Mouse (Mus musculus): ENCODE results near the gene Cntnap1.
"Not testable (repeated sequence)": the region's sequence is repeated elsewhere in the genome, so short reads cannot be mapped to it uniquely, and the experiment has no call there.

The Cntnap1 gene

GRCm38 (mm10) chr11:101149178-101150105 lies 20.9 kb upstream of the Cntnap1 start:
- no peak for DNase-seq (ENCODE audit: low spot score)

GRCm38 (mm10) chr11:101151063-101151462 lies 19.3 kb upstream of the Cntnap1 start:
- DNase-seq (ENCODE audit: low spot score) = no peak

GRCm38 (mm10) chr11:101152825-101153224 lies 17.5 kb upstream of the Cntnap1 start:
- DNase-seq (ENCODE audit: low spot score) = no peak

GRCm38 (mm10) chr11:101154648-101155047 lies 15.7 kb upstream of the Cntnap1 start:
- DNase-seq (ENCODE audit: low spot score) = no peak

GRCm38 (mm10) chr11:101155151-101155550 lies 15.2 kb upstream of the Cntnap1 start:
- DNase-seq (ENCODE audit: low spot score) = no peak

- DNase-seq (ENCODE audit: low spot score) = peak; percentile 33
Observed at GRCm38 (mm10) chr11:101155728-101156371, 14.5 kb upstream of the Cntnap1 start, which contains the start of gene Tubg2. Gene Tubg2, plus strand, starts transcription at chr11:101155907.

- not testable (repeated sequence) for DNase-seq (ENCODE audit: low spot score)
Observed at GRCm38 (mm10) chr11:101160151-101160550, 10.2 kb upstream of the Cntnap1 start.

GRCm38 (mm10) chr11:101160981-101161505 lies 9.3 kb upstream of the Cntnap1 start:
- not testable (repeated sequence) for DNase-seq (ENCODE audit: low spot score)

- no peak for DNase-seq (ENCODE audit: low spot score)
Observed at GRCm38 (mm10) chr11:101161551-101161950, 8.8 kb upstream of the Cntnap1 start.

GRCm38 (mm10) chr11:101162301-101162700 lies 8.0 kb upstream of the Cntnap1 start:
- DNase-seq (ENCODE audit: low spot score) = no peak

GRCm38 (mm10) chr11:101162772-101163171 lies 7.6 kb upstream of the Cntnap1 start:
- no peak for DNase-seq (ENCODE audit: low spot score)

- DNase-seq (ENCODE audit: low spot score) = no peak
Observed at GRCm38 (mm10) chr11:101163476-101164350, 6.6 kb upstream of the Cntnap1 start.

GRCm38 (mm10) chr11:101164351-101164665 lies 6.0 kb upstream of the Cntnap1 start:
- no peak for DNase-seq (ENCODE audit: low spot score)

- DNase-seq (ENCODE audit: low spot score) = no peak
Observed at GRCm38 (mm10) chr11:101164677-101165580, 5.4 kb upstream of the Cntnap1 start.

GRCm38 (mm10) chr11:101166357-101166756 lies 4.0 kb upstream of the Cntnap1 start:
- no peak for DNase-seq (ENCODE audit: low spot score)

GRCm38 (mm10) chr11:101167211-101167962 lies 2.9 kb upstream of the Cntnap1 start:
- no peak for DNase-seq (ENCODE audit: low spot score)

- DNase-seq (ENCODE audit: low spot score) = no peak
Observed at GRCm38 (mm10) chr11:101167963-101168300, 2.4 kb upstream of the Cntnap1 start.

GRCm38 (mm10) chr11:101168301-101168980 lies 1.9 kb upstream of the Cntnap1 start:
- DNase-seq (ENCODE audit: low spot score) = no peak

GRCm38 (mm10) chr11:101169301-101170107 lies 819 bp upstream of the Cntnap1 start:
- no peak for DNase-seq (ENCODE audit: low spot score)
